Mouse (Mus musculus): ENCODE results near the gene Antxr2.

DNA sequence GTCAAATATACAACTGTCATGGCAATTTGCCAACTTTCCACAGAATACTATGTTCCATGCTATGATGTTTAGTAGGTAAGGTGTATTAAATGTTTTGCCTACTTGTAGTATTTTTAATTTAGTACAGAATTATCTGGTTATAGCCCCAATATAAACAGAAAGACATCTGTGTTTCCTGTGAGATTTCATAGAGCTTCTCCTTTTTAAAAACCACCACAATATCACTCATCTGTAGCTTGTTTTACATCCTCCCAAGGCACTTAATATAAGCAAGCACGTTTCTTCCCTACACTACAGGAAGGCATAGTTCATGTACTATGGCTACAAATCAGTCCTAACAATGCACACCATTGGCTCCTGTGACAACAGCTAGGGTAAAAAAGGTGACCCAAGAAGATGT lies 188.8 kb downstream of the Antxr2 start:
- TF ChIP-seq ZNF384 (IDR thresholded peaks at IDR 0.05; ENCODE audit: low read depth, low read length): no peak
- TF ChIP-seq CHD2 (IDR thresholded peaks at IDR 0.05; ENCODE audit: low read depth, low read length): no peak
- TF ChIP-seq HCFC1 (IDR thresholded peaks at IDR 0.05; ENCODE audit: borderline replicate concordance, insufficient read depth, low read length): no peak
- no peak for TF ChIP-seq ZC3H11A (IDR thresholded peaks at IDR 0.05; ENCODE audit: borderline replicate concordance, low read depth, low read length)
- no peak for TF ChIP-seq MAFK (IDR thresholded peaks at IDR 0.05; ENCODE audit: insufficient read depth, low read depth, low read length)

Measured in ES-E14 (cell line).